Mouse (Mus musculus): ENCODE results near the gene E130311K13Rik.

Gene E130311K13Rik

GRCm38 (mm10) chr3:63928878-63929859 is at the start of gene E130311K13Rik:
TSS of gene E130311K13Rik (minus strand) at chr3:63929472.
- DNase-seq: peak; percentile 95

- DNase-seq: no peak
Observed at GRCm38 (mm10) chr3:63977895-63978294, 48.6 kb upstream of the E130311K13Rik start.

GRCm38 (mm10) chr3:63975955-63976908 is 47.0 kb upstream of the E130311K13Rik start, which contains the start of gene Gmps:
TSS of gene Gmps (plus strand) at chr3:63976106.
- DNase-seq: peak; percentile 95

GRCm38 (mm10) chr3:63965929-63966328 is 36.7 kb upstream of the E130311K13Rik start:
- DNase-seq: no peak

GRCm38 (mm10) chr3:63964922-63965249 is 35.6 kb upstream of the E130311K13Rik start:
- DNase-seq: no peak

- peak; percentile 99 for DNase-seq
Observed at GRCm38 (mm10) chr3:63964100-63964921, 35.0 kb upstream of the E130311K13Rik start, which contains the start of gene Slc33a1. TSS of gene Slc33a1 (minus strand) at chr3:63964768.

- peak; percentile 60 for DNase-seq
Observed at GRCm38 (mm10) chr3:63963421-63964099, 34.3 kb upstream of the E130311K13Rik start.

- DNase-seq: no peak
Observed at GRCm38 (mm10) chr3:63949837-63950236, 20.6 kb upstream of the E130311K13Rik start.

GRCm38 (mm10) chr3:63941204-63941850 is 12.1 kb upstream of the E130311K13Rik start:
- no peak for DNase-seq

GRCm38 (mm10) chr3:63938928-63939327 is 9.7 kb upstream of the E130311K13Rik start:
- peak; percentile 14 for DNase-seq

GRCm38 (mm10) chr3:63919634-63920033 is 9.6 kb downstream of the E130311K13Rik start:
- peak; percentile 29 for DNase-seq

- no peak for DNase-seq
Observed at GRCm38 (mm10) chr3:63910301-63910700, 19.0 kb downstream of the E130311K13Rik start.

GRCm38 (mm10) chr3:63905241-63905640 is 24.0 kb downstream of the E130311K13Rik start:
- DNase-seq: peak; percentile 38

GRCm38 (mm10) chr3:63904157-63904556 is 25.1 kb downstream of the E130311K13Rik start:
- peak; percentile 16 for DNase-seq

- peak; percentile 11 for DNase-seq
Observed at GRCm38 (mm10) chr3:63900021-63900571, 29.2 kb downstream of the E130311K13Rik start.

GRCm38 (mm10) chr3:63899309-63899695 is 30.0 kb downstream of the E130311K13Rik start, which contains the start of gene Plch1:
TSS of gene Plch1 (minus strand) at chr3:63899472.
- DNase-seq: peak; percentile 71

GRCm38 (mm10) chr3:63898581-63899308 is 30.5 kb downstream of the E130311K13Rik start:
- DNase-seq: peak; percentile 92

GRCm38 (mm10) chr3:63897177-63897576 is 32.1 kb downstream of the E130311K13Rik start:
- no peak for DNase-seq

GRCm38 (mm10) chr3:63896303-63896702 is 33.0 kb downstream of the E130311K13Rik start:
- DNase-seq: no peak

GRCm38 (mm10) chr3:63895786-63896185 is 33.5 kb downstream of the E130311K13Rik start:
- DNase-seq: no peak
